Mouse (Mus musculus): ENCODE measurements around the gene Mmp2. TPM values are rescaled to one million over a fixed set of nuclear protein-coding genes. Genes with fewer than 3 reads are reported as not detected.
A peak's percentile ranks its signal among the peaks of the same experiment; 100 is the strongest.
"Not testable (repeated sequence)": the region's sequence is repeated elsewhere in the genome, so short reads cannot be mapped to it uniquely, and the experiment has no call there.

Gene Mmp2
- 123 TPM in 2 replicates for polyA plus RNA-seq (2016; fragmentation: Nextera tagmentation; extraction: Ambion mirVana)

- H3K4me1 ChIP-seq (replicated peaks) = peaks cover 6% of the 10 kb centered on the region; the same call in 1 of the 2 replicates
- H3K27me3 ChIP-seq (replicated peaks) = peaks cover 19% of the 10 kb centered on the region; the same call in 1 of the 2 replicates
- peak; percentile 78 for ATAC-seq (ENCODE audit: insufficient number of reproducible peaks, low FRiP score)
- H3K27ac ChIP-seq (ENCODE audit: poor library complexity, severe bottlenecking) = peak within 1 kb of the TSS; percentile 73
- H3K9ac ChIP-seq = peak within 1 kb of the TSS; percentile 72
- under 1% methylated on average over 34 of the region's 37 CpGs for WGBS
- peak within 1 kb of the TSS; percentile 69 for H3K4me2 ChIP-seq
- peak within 1 kb of the TSS; percentile 59 for H3K4me3 ChIP-seq
- peaks cover 11% of the 10 kb centered on the region for H3K36me3 ChIP-seq
- H3K9me3 ChIP-seq (replicated peaks) = no peaks in the 10 kb centered on the region
Measured at GRCm38 (mm10) chr8:92827243-92828034, at the start of gene Mmp2. TSS of gene Mmp2 (plus strand) at chr8:92827291.

GRCm38 (mm10) chr8:92780976-92781375 is 46.1 kb upstream of the Mmp2 start:
- Histone ChIP-seq H3K4me3 (no peak overlapping the region), H3K4me2 (no peak overlapping the region), H3K27ac (ENCODE audit: poor library complexity, severe bottlenecking) (no peak overlapping the region), H3K36me3 (no peaks in the 10 kb centered on the region), H3K4me1 (replicated peaks) (peaks cover 8% of the 10 kb centered on the region; the same call in 1 of the 2 replicates), H3K9ac (no peak overlapping the region), H3K27me3 (replicated peaks) (no peaks in the 10 kb centered on the region), H3K9me3 (replicated peaks) (no peaks in the 10 kb centered on the region)
- no peak for ATAC-seq (ENCODE audit: insufficient number of reproducible peaks, low FRiP score)
- 24% methylated on average over 3 of the region's 3 CpGs for WGBS

GRCm38 (mm10) chr8:92783906-92784610 is 43.0 kb upstream of the Mmp2 start:
- WGBS = 68% methylated on average over 3 of the region's 3 CpGs
- H3K4me2 ChIP-seq = no peak overlapping the region

GRCm38 (mm10) chr8:92790835-92791234 is 36.3 kb upstream of the Mmp2 start:
- no peaks in the 10 kb centered on the region for H3K27me3 ChIP-seq (replicated peaks)
- no peak for ATAC-seq (ENCODE audit: insufficient number of reproducible peaks, low FRiP score)
- H3K27ac ChIP-seq (ENCODE audit: poor library complexity, severe bottlenecking) = no peak overlapping the region
- H3K36me3 ChIP-seq = no peaks in the 10 kb centered on the region
- no peak overlapping the region for H3K4me3 ChIP-seq
- 77% methylated on average over 3 of the region's 3 CpGs for WGBS
- H3K9ac ChIP-seq = no peak overlapping the region
- no peaks in the 10 kb centered on the region for H3K4me1 ChIP-seq (replicated peaks)
- no peaks in the 10 kb centered on the region for H3K9me3 ChIP-seq (replicated peaks)
- no peak overlapping the region for H3K4me2 ChIP-seq

More at GRCm38 (mm10) chr8:92783906-92784610, 43.0 kb upstream of the Mmp2 start:
- Histone ChIP-seq H3K36me3 (no peaks in the 10 kb centered on the region), H3K27me3 (replicated peaks) (no peaks in the 10 kb centered on the region), H3K4me3 (no peak overlapping the region), H3K27ac (ENCODE audit: poor library complexity, severe bottlenecking) (no peak overlapping the region), H3K4me1 (replicated peaks) (peaks cover 4% of the 10 kb centered on the region; the same call in 1 of the 2 replicates), H3K9me3 (replicated peaks) (no peaks in the 10 kb centered on the region), H3K9ac (no peak overlapping the region)
- ATAC-seq (ENCODE audit: insufficient number of reproducible peaks, low FRiP score) = no peak

GRCm38 (mm10) chr8:92791999-92792398 is 35.1 kb upstream of the Mmp2 start:
- H3K9me3 ChIP-seq (replicated peaks); ATAC-seq (ENCODE audit: insufficient number of reproducible peaks, low FRiP score); H3K4me1 ChIP-seq (replicated peaks); H3K4me3 ChIP-seq; H3K27me3 ChIP-seq (replicated peaks); H3K9ac ChIP-seq; H3K27ac ChIP-seq (ENCODE audit: poor library complexity, severe bottlenecking); H3K4me2 ChIP-seq; H3K36me3 ChIP-seq: not testable (repeated sequence)
- 68% methylated on average over 2 of the region's 2 CpGs for WGBS

- Histone ChIP-seq H3K9me3 (replicated peaks) (no peaks in the 10 kb centered on the region), H3K4me3 (no peak overlapping the region), H3K36me3 (no peaks in the 10 kb centered on the region), H3K9ac (no peak overlapping the region), H3K4me1 (replicated peaks) (no peaks in the 10 kb centered on the region), H3K4me2 (no peak overlapping the region), H3K27ac (ENCODE audit: poor library complexity, severe bottlenecking) (no peak overlapping the region), H3K27me3 (replicated peaks) (no peaks in the 10 kb centered on the region)
- 60% methylated on average over 14 of the region's 14 CpGs for WGBS
- no peak for ATAC-seq (ENCODE audit: insufficient number of reproducible peaks, low FRiP score)
Measured at GRCm38 (mm10) chr8:92793852-92794580, 33.1 kb upstream of the Mmp2 start.

- no peak for ATAC-seq (ENCODE audit: insufficient number of reproducible peaks, low FRiP score)
- no peaks in the 10 kb centered on the region for H3K27me3 ChIP-seq (replicated peaks)
- no peak overlapping the region for H3K9ac ChIP-seq
- no peaks in the 10 kb centered on the region; the same call in 1 of the 2 replicates for H3K4me1 ChIP-seq (replicated peaks)
- no peaks in the 10 kb centered on the region for H3K9me3 ChIP-seq (replicated peaks)
- H3K4me2 ChIP-seq = no peak overlapping the region
- no peak overlapping the region for H3K27ac ChIP-seq (ENCODE audit: poor library complexity, severe bottlenecking)
- H3K36me3 ChIP-seq = no peaks in the 10 kb centered on the region
- no peak overlapping the region for H3K4me3 ChIP-seq
- WGBS = 85% methylated on average over 7 of the region's 7 CpGs
Measured at GRCm38 (mm10) chr8:92797527-92797931, 29.6 kb upstream of the Mmp2 start.

GRCm38 (mm10) chr8:92799406-92799805 is 27.7 kb upstream of the Mmp2 start:
- 86% methylated on average over 11 of the region's 11 CpGs for WGBS
- Histone ChIP-seq H3K4me2 (no peak overlapping the region), H3K27ac (ENCODE audit: poor library complexity, severe bottlenecking) (no peak overlapping the region), H3K36me3 (no peaks in the 10 kb centered on the region), H3K9me3 (replicated peaks) (no peaks in the 10 kb centered on the region), H3K9ac (no peak overlapping the region), H3K4me1 (replicated peaks) (no peaks in the 10 kb centered on the region; the same call in 1 of the 2 replicates), H3K4me3 (no peak overlapping the region), H3K27me3 (replicated peaks) (no peaks in the 10 kb centered on the region)
- ATAC-seq (ENCODE audit: insufficient number of reproducible peaks, low FRiP score) = no peak

GRCm38 (mm10) chr8:92801231-92801630 is 25.9 kb upstream of the Mmp2 start:
- Histone ChIP-seq H3K27ac (ENCODE audit: poor library complexity, severe bottlenecking) (no peak overlapping the region), H3K4me1 (replicated peaks) (no peaks in the 10 kb centered on the region; the same call in 1 of the 2 replicates), H3K36me3 (no peaks in the 10 kb centered on the region), H3K4me3 (no peak overlapping the region), H3K9ac (no peak overlapping the region), H3K4me2 (no peak overlapping the region), H3K27me3 (replicated peaks) (no peaks in the 10 kb centered on the region), H3K9me3 (replicated peaks) (no peaks in the 10 kb centered on the region)
- WGBS = 52% methylated on average over 8 of the region's 8 CpGs
- ATAC-seq (ENCODE audit: insufficient number of reproducible peaks, low FRiP score) = no peak

- Histone ChIP-seq H3K9ac (no peak overlapping the region), H3K27ac (ENCODE audit: poor library complexity, severe bottlenecking) (no peak overlapping the region), H3K4me2 (no peak overlapping the region), H3K36me3 (no peaks in the 10 kb centered on the region), H3K9me3 (replicated peaks) (no peaks in the 10 kb centered on the region), H3K4me1 (replicated peaks) (no peaks in the 10 kb centered on the region; the same call in 1 of the 2 replicates), H3K27me3 (replicated peaks) (no peaks in the 10 kb centered on the region; the same call in 1 of the 2 replicates), H3K4me3 (no peak overlapping the region)
- WGBS = 78% methylated on average over 3 of the region's 3 CpGs
- no peak for ATAC-seq (ENCODE audit: insufficient number of reproducible peaks, low FRiP score)
Measured at GRCm38 (mm10) chr8:92802591-92802990, 24.5 kb upstream of the Mmp2 start.

- Histone ChIP-seq H3K4me1 (replicated peaks) (no peaks in the 10 kb centered on the region), H3K9ac (no peak overlapping the region), H3K9me3 (replicated peaks) (no peaks in the 10 kb centered on the region), H3K36me3 (no peaks in the 10 kb centered on the region), H3K4me2 (no peak overlapping the region), H3K4me3 (no peak overlapping the region), H3K27me3 (replicated peaks) (peaks cover 3% of the 10 kb centered on the region; the same call in 1 of the 2 replicates), H3K27ac (ENCODE audit: poor library complexity, severe bottlenecking) (no peak overlapping the region)
- no peak for ATAC-seq (ENCODE audit: insufficient number of reproducible peaks, low FRiP score)
- 69% methylated on average over 2 of the region's 2 CpGs for WGBS
Measured at GRCm38 (mm10) chr8:92812773-92813172, 14.3 kb upstream of the Mmp2 start.
